Mouse (Mus musculus) lung, adult 2 months (tissue): ENCODE results near the gene Adamtsl5. TPM values are rescaled to one million over a fixed set of nuclear protein-coding genes. Genes with fewer than 3 reads are reported as not detected.

ENCODE experiments used
- DNase-seq: peaks from one replicate; pipeline ENCODE4 v3.0.0; 2022
- H3K4me1 ChIP-seq: fragments of 200-500 bp; 2 replicates; pipeline ENCODE4 v1.6.1; 2011; ENCODE audit warnings: low read length; ENCODE audit not compliant: control insufficient read depth, insufficient read depth
- H3K4me3 ChIP-seq: fragments of 200-500 bp; replicated peaks from 2 replicates; pipeline ENCODE3; 2011; ENCODE audit warnings: low read depth, mild to moderate bottlenecking, control low read depth, low read length; ENCODE audit errors: extremely low read depth
- CTCF ChIP-seq: fragments of 200-500 bp; IDR thresholded peaks from 2 replicates; pipeline ENCODE4 v1.5.1; 2011; ENCODE audit warnings: mild to moderate bottlenecking, low read length, control low read depth; ENCODE audit not compliant: insufficient read depth
- POLR2A ChIP-seq: fragments of 200-500 bp; IDR thresholded peaks from 2 replicates; pipeline ENCODE4 v1.6.1; 2011; ENCODE audit warnings: low read depth, mild to moderate bottlenecking, control low read depth, low read length, borderline replicate concordance; ENCODE audit errors: extremely low read depth
- WGBS: fragments of 180-500 bp; shearing (Covaris S2); methylation state at CpG from one replicate; pipeline ENCODE4 v1.1.7; 2018; 5-methylcytosine and 5-hydroxymethylcytosine counted together
- polyA plus RNA-seq: library from polyadenylated mRNA; depleted of rRNA; stranded (reverse); fragments of >200 nt; gene quantifications from 2 replicates; pipeline ENCODE4 v1.2.3, GENCODE M21; 2012; rRNA removed

Adamtsl5 gene
- polyA plus RNA-seq, 1 experiment: 87.6 TPM

GRCm38 (mm10) chr10:80293325-80293724 is 54.9 kb downstream of the Adamtsl5 start:
- Histone ChIP-seq H3K4me1 (peaks cover 3% of the 10 kb centered on the region; the same call in 1 of the 2 replicates), H3K4me3 (peak overlapping the region; percentile 67)
- TF ChIP-seq CTCF (no peak), POLR2A (no peak)
- WGBS: 15% methylated on average over 14 of the region's 14 CpGs
- DNase-seq: no peak

DNA sequence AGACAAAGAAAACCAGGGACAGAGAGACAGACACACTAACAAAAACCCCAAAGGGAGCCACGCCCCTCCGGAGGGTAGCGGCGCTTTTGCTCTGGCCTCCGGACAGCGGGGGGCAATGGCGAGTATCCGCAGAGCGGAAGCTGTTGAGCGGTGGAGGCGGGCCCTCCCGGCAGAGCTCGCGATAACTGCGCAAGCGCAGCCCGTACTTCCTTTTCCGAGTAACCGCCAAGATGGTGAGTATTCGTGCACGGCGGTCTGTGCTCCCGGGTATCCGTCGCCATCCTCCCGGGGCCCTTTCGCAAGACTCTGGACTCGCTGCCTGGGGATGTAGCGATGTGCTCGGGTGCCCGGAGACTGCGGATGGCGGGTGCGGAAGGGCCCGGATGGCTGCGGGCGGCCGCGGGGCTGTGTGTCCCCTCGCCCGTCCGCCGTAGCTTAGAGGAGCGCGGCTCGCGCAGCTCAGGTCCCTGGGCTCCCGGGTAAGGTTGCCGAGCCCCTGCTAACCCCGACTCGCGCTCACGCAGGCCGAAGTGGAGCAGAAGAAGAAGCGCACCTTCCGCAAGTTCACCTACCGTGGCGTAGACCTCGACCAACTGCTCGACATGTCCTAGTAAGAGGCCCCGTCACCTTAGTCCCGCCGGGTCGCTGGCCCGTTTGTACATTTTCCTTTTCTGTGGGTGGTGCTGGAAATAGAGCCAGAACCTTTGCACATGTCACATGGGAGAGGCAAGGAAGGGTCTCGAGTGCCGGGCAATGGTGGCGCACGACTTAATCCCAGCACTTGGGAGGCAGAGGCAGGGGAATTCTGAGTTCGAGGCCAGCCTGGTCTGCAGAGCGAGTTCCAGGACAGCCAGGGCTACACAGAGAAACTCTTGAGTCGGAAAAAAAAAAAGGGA is 55.7 kb downstream of the Adamtsl5 start, which contains the start of gene Rps15:
Gene Rps15 (plus strand): TSS at position 203 of the 896 bp plus-strand sequence.
- TF ChIP-seq POLR2A (peak; percentile 99), CTCF (peak; percentile 44)
- peak; percentile 91 for DNase-seq
- Histone ChIP-seq H3K4me3 (peak within 1 kb of the TSS; percentile 67), H3K4me1 (peaks cover 3% of the 10 kb centered on the region; the same call in 1 of the 2 replicates)
- WGBS: under 1% methylated on average over 71 of the region's 72 CpGs

Other genes with a start within 250 kb of the Adamtsl5 start
- gene Sbno2, start 242.8 kb downstream of the Adamtsl5 start, polyA plus RNA-seq: 83.7 and 85.8 TPM in 2 replicates
- 161 and 168 TPM in 2 replicates for gene Stk11, start 232.6 kb downstream of the Adamtsl5 start, polyA plus RNA-seq
- gene Atp5d, start 209.8 kb downstream of the Adamtsl5 start, polyA plus RNA-seq: 709 and 1,054 TPM in 2 replicates
- 29.9 and 31.5 TPM in 2 replicates for gene Cbarp, start 207.6 kb downstream of the Adamtsl5 start, polyA plus RNA-seq
- 110 and 150 TPM in 2 replicates for gene Midn, start 200.1 kb downstream of the Adamtsl5 start, polyA plus RNA-seq
- 162 and 200 TPM in 2 replicates for gene Cirbp, start 182.4 kb downstream of the Adamtsl5 start, polyA plus RNA-seq
- 11.2 and 14.0 TPM in 2 replicates for gene 1600002K03Rik, start 175.5 kb downstream of the Adamtsl5 start, polyA plus RNA-seq
- gene Efna2, start 168.9 kb downstream of the Adamtsl5 start, polyA plus RNA-seq: 3.6 and 4.7 TPM in 2 replicates
- gene Mum1, start 122.0 kb downstream of the Adamtsl5 start, polyA plus RNA-seq: 39.6 and 42.0 TPM in 2 replicates
- 421 and 497 TPM in 2 replicates for gene Ndufs7, start 99.3 kb downstream of the Adamtsl5 start, polyA plus RNA-seq
- 26.4 and 29.7 TPM in 2 replicates for gene Gamt, start 87.4 kb downstream of the Adamtsl5 start, polyA plus RNA-seq
- 65.9 and 68.5 TPM in 2 replicates for gene Dazap1, start 86.9 kb downstream of the Adamtsl5 start, polyA plus RNA-seq
- gene Rps15, start 56.0 kb downstream of the Adamtsl5 start, polyA plus RNA-seq: 1,318 and 1,397 TPM in 2 replicates
- gene Apc2, start 52.4 kb downstream of the Adamtsl5 start, polyA plus RNA-seq: 3.8 and 4.1 TPM in 2 replicates
- 58.4 and 62.4 TPM in 2 replicates for gene 2310011J03Rik, start 27.9 kb downstream of the Adamtsl5 start, polyA plus RNA-seq
- gene Pcsk4, start 18.9 kb downstream of the Adamtsl5 start, polyA plus RNA-seq: 9.8 and 10.4 TPM in 2 replicates
- 23.7 and 26.8 TPM in 2 replicates for gene Reep6, start 18.5 kb downstream of the Adamtsl5 start, polyA plus RNA-seq
- 5.5 and 6.0 TPM in 2 replicates for gene Plk5, start 8.0 kb upstream of the Adamtsl5 start, polyA plus RNA-seq
- 37.5 and 48.3 TPM in 2 replicates for gene Mex3d, start 39.2 kb upstream of the Adamtsl5 start, polyA plus RNA-seq
- 131 and 143 TPM in 2 replicates for gene Mbd3, start 51.1 kb upstream of the Adamtsl5 start, polyA plus RNA-seq
- gene Uqcr11, start 58.4 kb upstream of the Adamtsl5 start, polyA plus RNA-seq: 1,202 and 1,263 TPM in 2 replicates
- gene Tcf3, start 85.2 kb upstream of the Adamtsl5 start, polyA plus RNA-seq: 94.7 and 98.6 TPM in 2 replicates
- not detected in 2 replicates for gene Onecut3, start 146.4 kb upstream of the Adamtsl5 start, polyA plus RNA-seq
- gene Atp8b3, start 190.7 kb upstream of the Adamtsl5 start, polyA plus RNA-seq: 0.08 and 0.11 TPM in 2 replicates
- 61.8 and 62.7 TPM in 2 replicates for gene Rexo1, start 213.1 kb upstream of the Adamtsl5 start, polyA plus RNA-seq
- gene Klf16, start 228.9 kb upstream of the Adamtsl5 start, polyA plus RNA-seq: 24.8 and 31.5 TPM in 2 replicates
- 191 and 262 TPM in 2 replicates for gene Abhd17a, start 241.9 kb upstream of the Adamtsl5 start, polyA plus RNA-seq